Mouse (Mus musculus): ENCODE data around the gene Shroom1. TPM values are rescaled to one million over a fixed set of nuclear protein-coding genes. Genes with fewer than 3 reads are reported as not detected.
A peak's percentile ranks its signal among the peaks of the same experiment; 100 is the strongest.

Shroom1 gene
- polyA plus RNA-seq, 1 experiment = 0.35 TPM

DNA sequence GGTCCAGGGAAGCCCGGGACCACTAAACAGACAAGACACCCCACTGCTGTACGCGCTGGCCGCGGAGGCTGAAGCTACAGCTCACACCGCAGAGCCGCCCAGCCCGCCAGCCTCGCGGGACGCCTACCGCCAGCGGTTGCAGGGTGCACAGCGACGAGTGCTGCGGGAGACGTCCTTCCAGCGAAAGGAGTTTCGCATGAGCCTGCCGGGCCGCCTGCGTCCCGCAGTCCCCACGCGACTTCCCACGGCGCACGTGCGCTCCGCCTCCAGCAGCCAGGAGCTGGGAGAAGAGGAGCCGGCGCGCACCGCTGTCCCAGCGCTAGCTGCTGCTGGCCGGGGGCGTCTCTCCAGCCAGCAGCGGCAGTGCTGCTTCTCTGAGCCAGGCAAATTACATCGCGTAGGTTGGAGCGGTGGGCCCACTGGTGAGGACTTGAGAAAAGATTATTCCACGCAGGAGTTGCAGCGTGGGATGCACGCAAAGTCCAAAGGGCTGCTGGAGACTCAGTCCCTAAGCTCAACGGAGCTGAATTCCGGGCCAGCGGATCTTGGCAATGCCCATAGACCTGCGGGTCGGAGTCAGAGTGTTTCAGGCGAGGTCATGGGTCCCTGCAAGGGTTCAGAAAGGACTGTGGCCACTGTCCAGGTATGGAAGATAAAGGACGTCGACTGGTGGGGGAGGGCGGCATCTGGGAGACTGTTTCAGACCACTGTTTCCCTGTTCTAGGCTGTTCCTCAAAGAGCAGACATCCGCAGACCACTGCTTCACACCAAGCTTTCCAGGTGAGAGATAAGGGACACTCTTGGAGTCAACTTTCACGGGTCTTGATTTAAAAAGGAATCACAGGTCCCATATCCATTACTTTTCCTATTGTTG is 6.8 kb downstream of the Shroom1 start:
- no peak for DNase-seq (ENCODE audit: low read depth in 1 of 2, low spot score in 2 of 2)

DNA sequence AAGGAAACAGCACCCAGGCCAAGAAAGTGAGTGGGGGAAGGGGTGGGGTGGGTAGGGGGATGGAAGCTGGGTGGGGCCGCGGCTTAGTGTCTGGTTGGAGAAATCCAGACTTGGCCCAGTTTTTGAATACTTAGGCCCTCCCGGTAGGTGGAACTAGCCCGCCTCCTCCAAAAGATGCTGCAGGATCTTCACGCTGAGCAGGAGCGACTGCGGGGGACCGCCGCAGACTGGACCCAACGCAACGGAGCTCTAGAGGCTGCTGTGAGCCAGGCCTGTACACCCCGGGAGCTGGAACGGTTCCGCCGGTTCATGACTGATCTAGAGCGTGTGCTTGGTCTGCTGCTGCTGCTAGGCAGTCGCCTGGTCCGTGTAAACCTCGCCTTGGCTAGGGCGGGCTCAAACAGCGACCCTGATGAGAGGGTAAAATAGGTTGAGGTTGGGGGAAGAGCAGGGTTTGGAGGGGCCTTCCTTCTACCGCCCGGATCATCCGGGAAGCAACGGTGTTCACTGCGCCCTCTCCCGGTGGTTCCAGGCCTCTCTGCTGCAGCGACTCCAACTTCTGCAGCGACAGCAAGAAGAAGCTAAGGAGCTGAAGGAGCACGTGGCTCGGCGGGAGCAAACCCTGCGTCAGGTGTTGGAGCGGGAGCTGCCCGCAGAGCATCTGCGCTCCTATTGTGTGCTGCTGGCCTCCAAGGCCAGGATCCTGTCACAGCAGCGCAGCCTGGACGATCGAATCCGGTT is 9.4 kb downstream of the Shroom1 start:
- Histone ChIP-seq H3K4me1 (ENCODE audit: control insufficient read depth, insufficient read depth, insufficient read length) (0 out of 2 replicates have a peak, but pooled peaks cover 3% of the 10 kb centered on the region), H3K36me3 (ENCODE audit: control insufficient read depth, insufficient read depth, low read length) (no peaks in the 10 kb centered on the region), H3K27me3 (ENCODE audit: control insufficient read depth, insufficient read depth, low read length) (peaks cover 16% of the 10 kb centered on the region), H3K4me3 (ENCODE audit: extremely low read depth, insufficient read depth, insufficient read length) (no peak overlapping the region), H3K27ac (ENCODE audit: insufficient read depth, low read length) (no peak overlapping the region)
- TF ChIP-seq CTCF (IDR thresholded peaks at IDR 0.05; ENCODE audit: extremely low read depth, insufficient read depth, insufficient read length, insufficient replicate concordance) (0 out of 2 replicates have a peak, but pooled peaks have one; percentile 51), POLR2A (IDR thresholded peaks at IDR 0.05; ENCODE audit: low read depth, low read length) (no peak)
- 28% methylated on average over 40 of the region's 40 CpGs for WGBS
- peak in 1 of 2 experiments; percentile 12 for DNase-seq (ENCODE audit: low read depth in 1 of 2, low spot score in 2 of 2)

More for the DNA sequence above, 6.8 kb downstream of the Shroom1 start:
- H3K27me3 ChIP-seq (ENCODE audit: control insufficient read depth, insufficient read depth, low read length) = peaks cover 13% of the 10 kb centered on the region
- no peak overlapping the region for H3K4me3 ChIP-seq (ENCODE audit: extremely low read depth, insufficient read depth, insufficient read length)
- TF ChIP-seq CTCF (IDR thresholded peaks at IDR 0.05; ENCODE audit: extremely low read depth, insufficient read depth, insufficient read length, insufficient replicate concordance) = no peak
- TF ChIP-seq POLR2A (IDR thresholded peaks at IDR 0.05; ENCODE audit: low read depth, low read length) = no peak
- no peaks in the 10 kb centered on the region for H3K36me3 ChIP-seq (ENCODE audit: control insufficient read depth, insufficient read depth, low read length)
- H3K27ac ChIP-seq (ENCODE audit: insufficient read depth, low read length) = no peak overlapping the region
- H3K4me1 ChIP-seq (ENCODE audit: control insufficient read depth, insufficient read depth, insufficient read length) = 0 out of 2 replicates have a peak, but pooled peaks cover 3% of the 10 kb centered on the region
- WGBS = 13% methylated on average over 55 of the region's 55 CpGs

DNA sequence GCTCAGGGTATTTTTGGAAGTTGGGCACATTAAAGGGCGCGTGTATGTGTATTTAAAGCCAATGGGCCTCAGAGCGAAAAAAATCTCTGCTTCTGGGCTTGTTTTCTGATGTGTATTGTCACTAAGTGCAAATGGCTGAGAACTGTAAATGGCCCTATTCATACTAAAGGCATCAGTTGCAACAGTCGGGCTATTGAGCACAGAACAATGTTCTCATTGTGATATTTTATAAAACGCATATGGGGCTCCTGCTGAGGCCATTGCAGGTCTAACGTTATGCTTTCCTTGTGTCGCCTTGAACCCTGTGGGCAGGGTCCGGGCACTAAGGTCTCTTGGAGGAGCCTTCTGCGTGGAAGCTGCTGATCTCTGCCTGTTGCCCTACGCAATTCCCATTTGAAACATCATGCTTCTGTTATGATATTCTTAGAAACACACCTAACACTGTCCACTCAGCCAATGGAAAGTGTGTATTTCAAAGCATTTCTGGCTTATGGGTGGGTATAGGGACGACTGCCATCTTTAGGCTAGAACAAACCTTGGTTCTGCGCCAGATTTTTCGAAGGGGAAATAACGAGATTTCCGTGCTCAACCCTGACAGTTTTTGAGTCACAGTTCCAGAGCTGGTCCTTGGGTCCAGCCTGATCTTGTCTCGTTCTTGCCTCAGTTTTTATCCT is 12.4 kb downstream of the Shroom1 start:
- no peaks in the 10 kb centered on the region for H3K36me3 ChIP-seq (ENCODE audit: control insufficient read depth, insufficient read depth, low read length)
- no peak for TF ChIP-seq CTCF (IDR thresholded peaks at IDR 0.05; ENCODE audit: extremely low read depth, insufficient read depth, insufficient read length, insufficient replicate concordance)
- no peak for DNase-seq (ENCODE audit: low read depth in 1 of 2, low spot score in 2 of 2)
- 42% methylated on average over 16 of the region's 16 CpGs for WGBS
- no peak overlapping the region for H3K4me3 ChIP-seq (ENCODE audit: extremely low read depth, insufficient read depth, insufficient read length)
- H3K4me1 ChIP-seq (ENCODE audit: control insufficient read depth, insufficient read depth, insufficient read length) = no peaks in the 10 kb centered on the region
- no peak overlapping the region for H3K27ac ChIP-seq (ENCODE audit: insufficient read depth, low read length)
- peaks cover 4% of the 10 kb centered on the region for H3K27me3 ChIP-seq (ENCODE audit: control insufficient read depth, insufficient read depth, low read length)

DNA sequence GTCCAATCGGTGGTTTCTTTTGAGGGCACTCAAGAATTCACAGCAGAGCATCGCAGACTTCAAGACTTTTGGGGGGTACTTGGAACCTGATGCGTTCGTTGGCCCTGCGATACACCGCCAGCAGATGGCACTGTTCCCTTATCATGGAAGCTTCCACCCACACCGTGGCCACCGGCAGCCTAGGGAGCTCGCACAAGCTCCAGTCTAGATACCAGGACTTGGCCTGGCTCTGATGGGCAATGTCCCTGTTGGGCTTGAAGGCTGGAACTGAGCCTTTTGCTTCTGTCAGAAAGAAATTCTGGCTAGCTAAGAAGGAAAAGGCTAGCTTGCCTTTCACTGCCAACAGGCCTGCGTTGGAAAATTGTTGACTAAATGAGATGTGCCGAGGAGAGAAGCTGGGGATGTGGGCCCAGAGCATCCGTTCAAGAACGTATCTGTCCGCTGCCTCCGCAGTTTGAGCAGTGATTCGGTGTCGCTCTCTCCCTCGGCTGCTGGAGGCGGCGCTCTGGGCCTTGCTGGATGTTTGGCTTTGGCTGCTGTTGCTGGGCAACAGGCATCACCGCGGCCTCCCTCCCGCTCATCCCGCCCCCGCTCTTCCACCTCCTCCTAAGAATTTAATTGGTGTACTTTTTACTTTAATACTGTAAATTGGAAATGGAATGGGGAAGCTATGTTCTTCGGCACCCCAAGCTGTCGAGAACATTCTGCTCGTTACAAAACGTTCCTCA is 13.1 kb downstream of the Shroom1 start, which contains the start of gene Gm9837:
Gene Gm9837 (minus strand): TSS at position 512 of the 728 bp plus-strand sequence.
- no peak for TF ChIP-seq POLR2A (IDR thresholded peaks at IDR 0.05; ENCODE audit: low read depth, low read length)
- peak; percentile 89; the same call in 1 of the 2 replicates for TF ChIP-seq CTCF (IDR thresholded peaks at IDR 0.05; ENCODE audit: extremely low read depth, insufficient read depth, insufficient read length, insufficient replicate concordance)
- 10% methylated on average over 29 of the region's 29 CpGs for WGBS
- DNase-seq (ENCODE audit: low read depth in 1 of 2, low spot score in 2 of 2) = peak; percentile 47 to 76

DNA sequence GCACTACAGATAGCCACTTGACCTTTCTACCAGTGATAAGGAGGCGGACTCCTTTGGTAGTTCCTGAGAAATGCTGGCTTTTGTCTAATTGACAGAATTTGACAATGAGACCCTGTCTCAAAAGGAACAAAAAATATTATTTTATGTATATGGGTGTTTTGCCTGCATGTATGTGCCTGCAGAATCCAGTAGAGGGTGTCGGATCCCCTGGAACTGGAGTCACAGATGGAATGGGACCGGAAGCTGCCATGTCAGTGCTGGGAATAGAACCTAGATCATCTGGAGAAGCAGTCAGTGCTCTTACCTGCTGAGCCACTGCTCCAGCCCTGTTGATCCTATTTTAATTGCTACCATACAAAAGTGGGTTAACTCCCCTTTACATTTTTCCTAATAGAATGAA is 15.7 kb downstream of the Shroom1 start:
- no peak for TF ChIP-seq POLR2A (IDR thresholded peaks at IDR 0.05; ENCODE audit: low read depth, low read length)
- no peak for TF ChIP-seq CTCF (IDR thresholded peaks at IDR 0.05; ENCODE audit: extremely low read depth, insufficient read depth, insufficient read length, insufficient replicate concordance)
- no peak overlapping the region for H3K4me3 ChIP-seq (ENCODE audit: extremely low read depth, insufficient read depth, insufficient read length)
- H3K27me3 ChIP-seq (ENCODE audit: control insufficient read depth, insufficient read depth, low read length) = peaks cover 4% of the 10 kb centered on the region; the same call in 1 of the 2 replicates
- no peaks in the 10 kb centered on the region for H3K4me1 ChIP-seq (ENCODE audit: control insufficient read depth, insufficient read depth, insufficient read length)
- DNase-seq (ENCODE audit: low read depth in 1 of 2, low spot score in 2 of 2) = no peak
- no peak overlapping the region for H3K27ac ChIP-seq (ENCODE audit: insufficient read depth, low read length)
- 86% methylated on average over 3 of the region's 3 CpGs for WGBS
- H3K36me3 ChIP-seq (ENCODE audit: control insufficient read depth, insufficient read depth, low read length) = no peaks in the 10 kb centered on the region

More for the DNA sequence above, 13.1 kb downstream of the Shroom1 start, which contains the start of gene Gm9837:
- H3K4me1 ChIP-seq (ENCODE audit: control insufficient read depth, insufficient read depth, insufficient read length) = no peaks in the 10 kb centered on the region
- H3K27ac ChIP-seq (ENCODE audit: insufficient read depth, low read length) = no peak within 1 kb of the TSS
- H3K36me3 ChIP-seq (ENCODE audit: control insufficient read depth, insufficient read depth, low read length) = no peaks in the 10 kb centered on the region
- peaks cover 4% of the 10 kb centered on the region for H3K27me3 ChIP-seq (ENCODE audit: control insufficient read depth, insufficient read depth, low read length)
- H3K4me3 ChIP-seq (ENCODE audit: extremely low read depth, insufficient read depth, insufficient read length) = no peak within 1 kb of the TSS

DNA sequence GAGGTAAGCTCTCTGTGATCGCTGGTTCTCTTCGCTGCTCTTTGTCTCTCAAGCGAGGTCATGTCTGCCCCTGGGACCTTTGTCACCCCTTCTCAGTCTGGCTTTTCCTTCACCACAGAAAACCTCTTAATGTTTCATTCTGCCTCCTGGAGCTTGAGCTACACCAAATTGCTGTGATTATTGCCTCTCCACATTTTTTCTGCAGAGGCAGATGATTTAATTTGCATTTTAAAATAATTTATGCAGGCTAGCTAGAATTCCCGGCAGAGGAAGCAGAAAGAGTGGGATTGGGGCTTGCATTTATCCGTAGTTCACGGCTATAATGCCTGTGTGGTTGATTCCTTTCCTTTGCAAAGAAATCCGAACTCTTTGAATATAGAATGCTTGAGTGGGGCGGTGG is 18.6 kb downstream of the Shroom1 start:
- no peak for DNase-seq (ENCODE audit: low read depth in 1 of 2, low spot score in 2 of 2)
- Histone ChIP-seq H3K27me3 (ENCODE audit: control insufficient read depth, insufficient read depth, low read length) (peaks cover 25% of the 10 kb centered on the region), H3K4me3 (ENCODE audit: extremely low read depth, insufficient read depth, insufficient read length) (no peak overlapping the region), H3K27ac (ENCODE audit: insufficient read depth, low read length) (no peak overlapping the region), H3K4me1 (ENCODE audit: control insufficient read depth, insufficient read depth, insufficient read length) (peaks cover 13% of the 10 kb centered on the region), H3K36me3 (ENCODE audit: control insufficient read depth, insufficient read depth, low read length) (no peaks in the 10 kb centered on the region)
- no peak for TF ChIP-seq CTCF (IDR thresholded peaks at IDR 0.05; ENCODE audit: extremely low read depth, insufficient read depth, insufficient read length, insufficient replicate concordance)
- no peak for TF ChIP-seq POLR2A (IDR thresholded peaks at IDR 0.05; ENCODE audit: low read depth, low read length)
- 54% methylated on average over 8 of the region's 8 CpGs for WGBS

All from spleen, adult 2 months (tissue).